Mouse (Mus musculus): ENCODE results near the gene Tspan5. TPM values are rescaled to one million over a fixed set of nuclear protein-coding genes. Genes with fewer than 3 reads are reported as not detected.

Tspan5 gene
- polyA plus RNA-seq, 1 experiment: 6.7 TPM

DNA sequence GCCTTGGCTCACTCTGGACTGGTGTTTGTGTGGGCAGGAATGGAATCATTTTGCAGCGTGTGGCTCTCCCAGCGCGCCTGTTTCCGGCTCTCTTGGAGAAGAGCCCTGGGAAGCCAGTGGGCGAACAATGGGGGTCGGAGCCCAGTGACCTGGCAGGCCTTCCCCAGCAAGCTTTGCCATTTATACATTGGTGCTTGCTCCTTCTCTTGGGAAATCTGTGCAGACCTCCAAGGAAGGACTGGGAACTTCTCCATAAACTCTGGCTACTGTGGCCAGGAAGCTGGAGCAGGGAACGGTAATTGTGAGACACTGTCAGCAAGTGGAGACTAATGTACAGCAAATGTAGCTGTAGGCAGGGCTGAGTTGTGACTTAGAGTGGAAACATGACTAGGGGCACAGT is 163.7 kb downstream of the Tspan5 start:
- Histone ChIP-seq H3K27ac (replicated peaks; ENCODE audit: low read depth, low read length) (no peak overlapping the region), H3K4me3 (ENCODE audit: insufficient read depth, low read depth, low read length) (no peak overlapping the region), H3K4me1 (ENCODE audit: control insufficient read depth, insufficient read depth, insufficient read length, low read length) (no peaks in the 10 kb centered on the region)

DNA sequence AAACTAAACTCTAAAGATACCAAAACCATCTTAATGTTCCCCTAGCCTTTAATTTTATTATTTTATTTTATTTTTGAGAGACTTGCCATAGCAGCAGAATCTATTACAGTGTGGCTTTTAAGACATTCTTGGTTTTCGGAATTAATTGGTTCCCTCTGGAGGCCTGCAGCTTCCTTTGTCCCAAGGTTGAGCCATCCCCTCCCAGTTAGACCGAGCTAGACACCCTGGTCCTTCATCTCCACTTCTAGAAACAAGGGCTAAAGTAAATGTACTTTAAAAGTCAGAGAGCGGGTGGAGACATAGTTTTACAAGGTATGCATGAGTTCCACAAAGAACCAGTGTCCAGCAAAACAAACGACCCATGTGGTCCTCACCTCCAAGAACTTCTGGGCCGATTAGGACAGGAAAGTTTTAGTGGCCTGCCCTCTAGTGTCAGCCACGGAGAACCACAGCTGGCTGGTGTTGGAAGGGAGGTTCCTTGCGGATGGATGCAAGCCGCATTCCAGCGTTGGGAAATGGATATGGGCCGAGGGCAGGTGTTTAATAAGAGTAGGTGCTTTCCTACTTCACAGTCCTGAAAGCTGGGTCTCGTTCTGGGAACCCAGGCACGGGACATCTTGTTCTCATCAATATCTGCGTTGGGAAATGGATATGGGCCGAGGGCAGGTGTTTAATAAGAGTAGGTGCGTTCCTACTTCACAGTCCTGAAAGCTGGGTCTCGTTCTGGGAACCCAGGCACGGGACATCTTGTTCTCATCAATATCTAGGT is 164.3 kb downstream of the Tspan5 start:
- H3K4me3 ChIP-seq (ENCODE audit: insufficient read depth, low read depth, low read length): no peak overlapping the region
- no peak overlapping the region for H3K27ac ChIP-seq (replicated peaks; ENCODE audit: low read depth, low read length)
- H3K4me1 ChIP-seq (ENCODE audit: control insufficient read depth, insufficient read depth, insufficient read length, low read length): no peaks in the 10 kb centered on the region

- no peaks in the 10 kb centered on the region for H3K4me1 ChIP-seq (ENCODE audit: control insufficient read depth, insufficient read depth, insufficient read length, low read length)
- no peak overlapping the region for H3K4me3 ChIP-seq (ENCODE audit: insufficient read depth, low read depth, low read length)
- no peak overlapping the region for H3K27ac ChIP-seq (replicated peaks; ENCODE audit: low read depth, low read length)
Observed at GRCm38 (mm10) chr3:138909313-138909712, 167.3 kb downstream of the Tspan5 start.

- Histone ChIP-seq H3K4me3 (ENCODE audit: insufficient read depth, low read depth, low read length) (no peak overlapping the region), H3K27ac (replicated peaks; ENCODE audit: low read depth, low read length) (no peak overlapping the region), H3K4me1 (ENCODE audit: control insufficient read depth, insufficient read depth, insufficient read length, low read length) (no peaks in the 10 kb centered on the region)
Observed at GRCm38 (mm10) chr3:138912504-138912903, 170.5 kb downstream of the Tspan5 start.

GRCm38 (mm10) chr3:138914626-138915288 is 172.8 kb downstream of the Tspan5 start:
- H3K4me1 ChIP-seq (ENCODE audit: control insufficient read depth, insufficient read depth, insufficient read length, low read length): no peaks in the 10 kb centered on the region
- no peak overlapping the region for H3K27ac ChIP-seq (replicated peaks; ENCODE audit: low read depth, low read length)
- H3K4me3 ChIP-seq (ENCODE audit: insufficient read depth, low read depth, low read length): no peak overlapping the region

GRCm38 (mm10) chr3:138916591-138916990 is 174.6 kb downstream of the Tspan5 start:
- Histone ChIP-seq H3K4me1 (ENCODE audit: control insufficient read depth, insufficient read depth, insufficient read length, low read length) (no peaks in the 10 kb centered on the region), H3K27ac (replicated peaks; ENCODE audit: low read depth, low read length) (no peak overlapping the region), H3K4me3 (ENCODE audit: insufficient read depth, low read depth, low read length) (no peak overlapping the region)

DNA sequence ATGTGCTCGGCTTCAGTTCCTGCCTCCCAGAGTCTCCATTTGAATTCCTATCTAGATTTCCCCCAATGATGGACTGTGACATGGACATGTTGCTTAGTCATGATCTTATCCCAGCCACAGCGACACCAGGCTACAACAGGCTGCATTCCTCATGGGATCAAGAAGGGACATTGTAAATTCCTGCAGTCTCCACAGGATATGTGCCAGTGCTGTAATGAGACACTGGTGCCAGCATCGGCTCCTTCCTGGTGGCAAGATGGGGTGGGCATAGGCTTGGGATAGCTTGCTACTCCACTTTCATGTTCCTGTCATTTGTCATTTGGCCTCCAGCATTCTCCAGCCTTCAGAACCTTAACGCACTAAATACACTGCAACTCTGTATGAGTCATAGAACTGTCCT is 175.0 kb downstream of the Tspan5 start:
- Histone ChIP-seq H3K4me1 (ENCODE audit: control insufficient read depth, insufficient read depth, insufficient read length, low read length) (no peaks in the 10 kb centered on the region), H3K4me3 (ENCODE audit: insufficient read depth, low read depth, low read length) (no peak overlapping the region), H3K27ac (replicated peaks; ENCODE audit: low read depth, low read length) (no peak overlapping the region)

- Histone ChIP-seq H3K27ac (replicated peaks; ENCODE audit: low read depth, low read length) (no peak overlapping the region), H3K4me1 (ENCODE audit: control insufficient read depth, insufficient read depth, insufficient read length, low read length) (no peaks in the 10 kb centered on the region), H3K4me3 (ENCODE audit: insufficient read depth, low read depth, low read length) (no peak overlapping the region)
Observed at GRCm38 (mm10) chr3:138918241-138918640, 176.2 kb downstream of the Tspan5 start.

GRCm38 (mm10) chr3:138926161-138926560 is 184.2 kb downstream of the Tspan5 start:
- H3K4me1 ChIP-seq (ENCODE audit: control insufficient read depth, insufficient read depth, insufficient read length, low read length): no peaks in the 10 kb centered on the region
- no peak overlapping the region for H3K4me3 ChIP-seq (ENCODE audit: insufficient read depth, low read depth, low read length)
- no peak overlapping the region for H3K27ac ChIP-seq (replicated peaks; ENCODE audit: low read depth, low read length)

DNA sequence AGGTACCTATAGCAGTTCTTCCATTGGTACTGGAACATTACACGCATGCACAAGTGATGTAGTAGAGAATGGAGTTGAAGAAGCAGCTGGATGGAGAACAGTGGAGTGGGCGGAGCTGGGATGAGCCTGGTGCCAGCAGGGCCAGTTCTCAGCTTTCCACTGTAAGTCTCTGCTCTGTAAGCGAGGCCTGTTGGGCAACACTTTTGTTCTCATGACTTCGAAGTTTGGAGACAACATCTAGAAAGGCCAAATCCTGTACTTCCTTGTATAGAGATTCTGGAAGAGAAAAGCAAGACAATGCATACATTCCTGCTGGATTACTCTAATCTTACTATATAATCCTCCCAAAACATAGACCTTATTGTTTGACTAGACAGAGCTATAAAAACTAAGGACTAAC is 185.4 kb downstream of the Tspan5 start:
- no peak overlapping the region for H3K27ac ChIP-seq (replicated peaks; ENCODE audit: low read depth, low read length)
- H3K4me1 ChIP-seq (ENCODE audit: control insufficient read depth, insufficient read depth, insufficient read length, low read length): no peaks in the 10 kb centered on the region
- H3K4me3 ChIP-seq (ENCODE audit: insufficient read depth, low read depth, low read length): no peak overlapping the region

DNA sequence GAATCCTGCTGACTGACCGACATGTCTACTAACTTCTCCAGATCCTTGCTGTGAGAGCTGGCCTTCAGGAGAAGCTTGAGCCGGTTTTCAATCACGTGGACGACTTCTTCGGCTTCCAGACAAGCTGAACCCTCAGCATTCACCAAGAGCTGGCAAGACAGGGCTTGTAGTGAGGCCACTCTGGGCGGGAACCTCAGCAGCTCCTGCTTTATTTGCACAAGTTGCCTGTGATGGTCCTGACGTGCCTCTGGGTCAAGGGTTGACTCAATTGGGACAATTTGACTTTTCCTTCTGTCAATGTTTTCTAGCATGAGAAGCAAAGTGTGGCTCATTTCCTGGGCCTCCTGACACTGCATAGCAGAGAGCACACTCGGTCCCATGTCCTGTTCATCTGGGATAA is 194.8 kb downstream of the Tspan5 start:
- H3K4me1 ChIP-seq (ENCODE audit: control insufficient read depth, insufficient read depth, insufficient read length, low read length): no peaks in the 10 kb centered on the region
- no peak overlapping the region for H3K4me3 ChIP-seq (ENCODE audit: insufficient read depth, low read depth, low read length)
- H3K27ac ChIP-seq (replicated peaks; ENCODE audit: low read depth, low read length): no peak overlapping the region

DNA sequence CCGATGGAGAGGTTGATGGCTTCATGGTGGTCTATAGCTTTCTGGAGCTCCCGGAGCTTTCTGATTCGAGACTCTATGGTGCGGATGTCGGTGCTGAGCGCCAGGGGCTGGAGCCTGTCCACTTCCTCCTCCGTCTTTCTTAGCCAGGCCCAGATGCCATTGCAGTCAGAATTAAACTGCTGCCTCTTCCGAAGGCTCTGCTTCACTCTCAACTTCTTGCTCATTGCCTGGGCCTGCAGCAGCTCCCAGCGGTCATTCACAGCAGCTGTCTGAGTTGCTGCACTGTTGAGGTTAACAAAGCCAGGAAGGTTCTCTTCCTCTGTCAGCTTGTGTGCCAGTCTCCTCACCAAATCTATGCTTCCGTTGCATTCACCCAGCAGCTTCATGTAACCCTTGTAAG is 195.2 kb downstream of the Tspan5 start:
- H3K27ac ChIP-seq (replicated peaks; ENCODE audit: low read depth, low read length): no peak overlapping the region
- no peak overlapping the region for H3K4me3 ChIP-seq (ENCODE audit: insufficient read depth, low read depth, low read length)
- H3K4me1 ChIP-seq (ENCODE audit: control insufficient read depth, insufficient read depth, insufficient read length, low read length): no peaks in the 10 kb centered on the region

- Histone ChIP-seq H3K4me3 (ENCODE audit: insufficient read depth, low read depth, low read length) (no peak overlapping the region), H3K27ac (replicated peaks; ENCODE audit: low read depth, low read length) (no peak overlapping the region), H3K4me1 (ENCODE audit: control insufficient read depth, insufficient read depth, insufficient read length, low read length) (no peaks in the 10 kb centered on the region)
Observed at GRCm38 (mm10) chr3:138941604-138942003, 199.6 kb downstream of the Tspan5 start.

GRCm38 (mm10) chr3:138945516-138945915 is 203.5 kb downstream of the Tspan5 start:
- H3K4me3 ChIP-seq (ENCODE audit: insufficient read depth, low read depth, low read length): no peak overlapping the region
- H3K4me1 ChIP-seq (ENCODE audit: control insufficient read depth, insufficient read depth, insufficient read length, low read length): no peaks in the 10 kb centered on the region
- H3K27ac ChIP-seq (replicated peaks; ENCODE audit: low read depth, low read length): no peak overlapping the region

DNA sequence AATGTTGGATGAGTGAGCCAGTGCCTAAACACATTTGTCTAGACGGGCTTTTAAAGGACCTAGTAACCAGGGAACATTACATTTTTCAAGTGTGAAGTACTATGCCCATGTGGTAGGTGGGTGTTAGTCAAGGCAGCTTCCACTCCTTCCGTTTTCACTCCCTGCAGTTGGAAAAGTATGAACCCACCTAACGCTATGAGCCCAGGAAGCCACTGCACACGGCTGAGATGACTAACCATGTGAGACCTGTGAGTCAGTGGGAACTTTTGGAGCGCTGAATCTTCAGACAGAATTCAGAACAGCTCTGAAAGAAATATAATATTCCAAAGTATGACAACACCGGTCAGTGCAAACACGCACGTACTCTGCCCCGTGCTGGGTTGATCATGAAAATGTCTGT is 207.1 kb downstream of the Tspan5 start:
- H3K4me3 ChIP-seq (ENCODE audit: insufficient read depth, low read depth, low read length): no peak overlapping the region
- no peaks in the 10 kb centered on the region for H3K4me1 ChIP-seq (ENCODE audit: control insufficient read depth, insufficient read depth, insufficient read length, low read length)
- H3K27ac ChIP-seq (replicated peaks; ENCODE audit: low read depth, low read length): no peak overlapping the region

DNA sequence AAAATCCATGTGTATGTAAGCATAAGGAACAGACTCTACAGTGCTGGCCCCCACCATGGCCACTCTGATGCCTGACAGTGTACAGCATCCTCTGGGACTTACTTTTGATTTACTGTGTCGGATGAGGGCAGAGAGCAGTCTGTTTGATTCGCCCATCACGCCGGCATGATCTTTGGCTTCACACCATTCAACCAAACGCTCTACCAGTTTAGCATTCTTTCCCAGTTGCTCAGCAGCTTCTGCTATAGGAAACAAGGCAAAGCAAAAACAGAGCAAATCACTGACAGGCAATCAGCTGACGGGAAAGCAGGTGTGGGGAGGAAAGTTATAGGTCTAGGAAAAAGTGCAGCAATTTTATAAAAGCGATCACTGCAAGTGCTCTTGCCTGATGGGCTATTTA is 213.2 kb downstream of the Tspan5 start:
- Histone ChIP-seq H3K27ac (replicated peaks; ENCODE audit: low read depth, low read length) (no peak overlapping the region), H3K4me1 (ENCODE audit: control insufficient read depth, insufficient read depth, insufficient read length, low read length) (no peaks in the 10 kb centered on the region), H3K4me3 (ENCODE audit: insufficient read depth, low read depth, low read length) (no peak overlapping the region)
